Mouse (Mus musculus) ES-E14 (cell line): ENCODE measurements around the gene Tbcb.

Experiments used
- CHD2 ChIP-seq: IDR thresholded peaks from 2 replicates; pipeline ENCODE4 v1.6.1; 2014; ENCODE audit warnings: mild to moderate bottlenecking, low read depth, low read length, inconsistent platforms
- HCFC1 ChIP-seq: IDR thresholded peaks from 2 replicates; pipeline ENCODE4 v1.6.1; 2012; ENCODE audit warnings: low read length, inconsistent platforms, borderline replicate concordance; ENCODE audit not compliant: insufficient read depth
- MAFK ChIP-seq: IDR thresholded peaks from 2 replicates; pipeline ENCODE4 v1.6.1; 2014; ENCODE audit warnings: mild to moderate bottlenecking, low read depth, low read length, inconsistent platforms; ENCODE audit not compliant: insufficient read depth
- ZC3H11A ChIP-seq: IDR thresholded peaks from 2 replicates; pipeline ENCODE4 v1.6.1; 2012; ENCODE audit warnings: low read depth, mild to moderate bottlenecking, inconsistent platforms, low read length, borderline replicate concordance
- ZNF384 ChIP-seq: IDR thresholded peaks from 2 replicates; pipeline ENCODE4 v1.6.1; 2012; ENCODE audit warnings: low read depth, low read length, inconsistent platforms

DNA sequence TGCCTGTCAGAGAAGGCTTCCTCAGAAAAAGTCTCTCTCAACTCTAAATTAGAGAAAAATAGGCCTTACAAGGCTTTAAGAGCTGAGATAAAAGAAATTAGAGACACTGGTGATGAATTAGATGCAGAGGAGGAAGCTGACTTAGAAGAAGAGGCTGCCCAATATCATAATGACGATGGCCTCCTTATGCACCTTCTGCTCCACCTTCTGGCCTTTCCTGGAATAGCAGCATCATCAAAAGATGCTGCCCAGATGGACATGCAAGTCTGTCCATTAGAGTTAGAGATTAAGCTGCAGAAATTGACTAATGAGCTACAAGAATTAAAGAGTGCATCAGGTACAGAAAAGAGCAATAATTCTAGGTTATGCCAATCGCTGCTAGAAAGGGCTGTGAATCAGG lies 26.7 kb downstream of the Tbcb start:
- TF ChIP-seq MAFK, result 0 out of 2 replicates have a peak, but pooled peaks have one; percentile 43
- no peak for TF ChIP-seq HCFC1
- TF ChIP-seq ZC3H11A, result 0 out of 2 replicates have a peak, but pooled peaks have one; percentile 44
- TF ChIP-seq ZNF384, result no peak
- no peak for TF ChIP-seq CHD2
